Mouse (Mus musculus) hindbrain, postnatal 0 days (tissue): ENCODE results near the gene Map4k5. TPM values are rescaled to one million over a fixed set of nuclear protein-coding genes. Genes with fewer than 3 reads are reported as not detected.

Source experiments
- ATAC-seq: fragments of 200-750 bp; cut with Nextera tagmentation; 2 replicates; pipeline ENCODE4 v1.8.0; 2017; ENCODE audit warnings: mild to moderate bottlenecking, moderate TSS enrichment, moderate library complexity
- DNase-seq: peaks from one replicate; pipeline ENCODE4 v3.0.0-alpha.2; 2015; ENCODE audit warnings: low spot score
- H3K27ac ChIP-seq: fragments of 300-500 bp; sonication (generic); 2 replicates; pipeline ENCODE4 v1.5.1; 2014; ENCODE audit warnings: mild to moderate bottlenecking
- H3K27me3 ChIP-seq: fragments of 300-500 bp; sonication (generic); 2 replicates; pipeline ENCODE4 v1.6.1; 2014; ENCODE audit warnings: low read length, mixed read lengths; ENCODE audit not compliant: insufficient read depth
- H3K36me3 ChIP-seq: fragments of 300-500 bp; sonication (generic); 2 replicates; pipeline ENCODE4 v1.6.1; 2014; ENCODE audit warnings: low read length, mixed read lengths; ENCODE audit not compliant: insufficient read depth
- H3K4me1 ChIP-seq: fragments of 300-500 bp; sonication (generic); 2 replicates; pipeline ENCODE4 v1.6.1; 2014; ENCODE audit warnings: antibody characterized with exemption, low read length, mixed read lengths; ENCODE audit not compliant: insufficient read depth
- H3K4me2 ChIP-seq: fragments of 300-500 bp; sonication (generic); 2 replicates; pipeline ENCODE4 v1.6.1; 2014; ENCODE audit warnings: low read depth, mild to moderate bottlenecking, low read length, moderate library complexity, mixed read lengths
- H3K4me3 ChIP-seq: fragments of 300-500 bp; sonication (generic); 2 replicates; pipeline ENCODE4 v1.5.1; 2014; ENCODE audit warnings: low read length
- H3K9ac ChIP-seq: fragments of 300-500 bp; sonication (generic); replicated peaks from 2 replicates; pipeline ENCODE4 v1.6.1; 2014; ENCODE audit warnings: mild to moderate bottlenecking, low read length, moderate library complexity, mixed read lengths
- H3K9me3 ChIP-seq: fragments of 300-500 bp; sonication (generic); 2 replicates; pipeline ENCODE4 v1.6.1; 2016; ENCODE audit warnings: low read length, mixed read lengths
- CTCF ChIP-seq: IDR thresholded peaks from 2 replicates; pipeline ENCODE4 v1.5.1; 2016; ENCODE audit warnings: antibody characterized with exemption, control low read depth, low read depth
- WGBS: fragments of 180-500 bp; shearing (Covaris S2); extraction: QIAGEN DNeasy Blood & Tissue Kit; methylation state at CpG from one replicate; pipeline ENCODE4 v1.1.7; 2014; 5-methylcytosine and 5-hydroxymethylcytosine counted together
- polyA plus RNA-seq: library from polyadenylated mRNA; unstranded; fragments of >200 nt; fragmentation: Nextera tagmentation; extraction: Ambion mirVana; gene quantifications from 2 replicates; pipeline ENCODE4 v1.2.1, GENCODE M21; 2015
- total RNA-seq: library from RNA; depleted of rRNA; stranded (reverse); fragments of >200 nt; gene quantifications from 2 replicates; pipeline ENCODE4 v1.2.3, GENCODE M21; 2014

Gene Map4k5
- total and polyA plus RNA-seq, 2 experiments from 2014 or later: 17.1 to 32.3 TPM

GRCm38 (mm10) chr12:69858847-69859246, 34.2 kb downstream of the Map4k5 start:
- Histone ChIP-seq H3K4me3 (no peak overlapping the region), H3K9ac (no peak overlapping the region), H3K4me2 (no peak overlapping the region), H3K36me3 (no peaks in the 10 kb centered on the region; the same call in 1 of the 2 replicates), H3K4me1 (no peaks in the 10 kb centered on the region), H3K27ac (no peak overlapping the region), H3K9me3 (no peaks in the 10 kb centered on the region), H3K27me3 (no peaks in the 10 kb centered on the region)
- DNase-seq (no peak), ATAC-seq (no peak)
- no peak for TF ChIP-seq CTCF
- 87% methylated on average over 4 of the region's 4 CpGs for WGBS

- TF ChIP-seq CTCF: no peak
- Histone ChIP-seq H3K27ac (no peak overlapping the region), H3K27me3 (no peaks in the 10 kb centered on the region), H3K36me3 (no peaks in the 10 kb centered on the region; the same call in 1 of the 2 replicates), H3K4me3 (no peak overlapping the region), H3K9me3 (no peaks in the 10 kb centered on the region), H3K4me2 (no peak overlapping the region), H3K4me1 (no peaks in the 10 kb centered on the region), H3K9ac (no peak overlapping the region)
- no peak for ATAC-seq
- no peak for DNase-seq
- 100% methylated on average over 2 of the region's 2 CpGs for WGBS
These were observed 35.4 kb downstream of the Map4k5 start for GRCm38 (mm10) chr12:69857597-69857996.

GRCm38 (mm10) chr12:69856398-69856797, 36.6 kb downstream of the Map4k5 start:
- no peaks in the 10 kb centered on the region for H3K27me3 ChIP-seq
- H3K9ac ChIP-seq: no peak overlapping the region
- H3K4me3 ChIP-seq: no peak overlapping the region
- no peak for TF ChIP-seq CTCF
- ATAC-seq: no peak
- H3K9me3 ChIP-seq: no peaks in the 10 kb centered on the region
- DNase-seq: no peak
- H3K4me1 ChIP-seq: no peaks in the 10 kb centered on the region
- peaks cover 3% of the 10 kb centered on the region; the same call in 1 of the 2 replicates for H3K36me3 ChIP-seq
- 95% methylated on average over 10 of the region's 10 CpGs for WGBS
- H3K27ac ChIP-seq: no peak overlapping the region
- no peak overlapping the region for H3K4me2 ChIP-seq

- Histone ChIP-seq H3K27me3 (no peaks in the 10 kb centered on the region), H3K36me3 (peaks cover 4% of the 10 kb centered on the region; the same call in 1 of the 2 replicates), H3K4me2 (no peak overlapping the region), H3K9me3 (no peaks in the 10 kb centered on the region), H3K4me3 (no peak overlapping the region), H3K4me1 (no peaks in the 10 kb centered on the region), H3K9ac (no peak overlapping the region), H3K27ac (no peak overlapping the region)
- WGBS: 96% methylated on average over 12 of the region's 12 CpGs
- no peak for ATAC-seq
- DNase-seq: no peak
- no peak for TF ChIP-seq CTCF
These were observed 37.2 kb downstream of the Map4k5 start for GRCm38 (mm10) chr12:69855641-69856300.

GRCm38 (mm10) chr12:69853942-69854341, 39.1 kb downstream of the Map4k5 start:
- peaks cover 9% of the 10 kb centered on the region for H3K36me3 ChIP-seq

GRCm38 (mm10) chr12:69853387-69853786, 39.6 kb downstream of the Map4k5 start:
- Histone ChIP-seq H3K4me1 (no peaks in the 10 kb centered on the region), H3K27ac (no peak overlapping the region), H3K4me2 (no peak overlapping the region), H3K9me3 (no peaks in the 10 kb centered on the region), H3K4me3 (no peak overlapping the region), H3K27me3 (no peaks in the 10 kb centered on the region), H3K36me3 (peaks cover 13% of the 10 kb centered on the region), H3K9ac (no peak overlapping the region)
- no peak for ATAC-seq
- WGBS: 85% methylated on average over 11 of the region's 11 CpGs
- no peak for TF ChIP-seq CTCF
- DNase-seq: no peak

More at GRCm38 (mm10) chr12:69853942-69854341, 39.1 kb downstream of the Map4k5 start:
- ATAC-seq (no peak), DNase-seq (no peak)
- H3K27me3 ChIP-seq: no peaks in the 10 kb centered on the region
- no peaks in the 10 kb centered on the region for H3K9me3 ChIP-seq
- H3K9ac ChIP-seq: no peak overlapping the region
- no peak overlapping the region for H3K4me3 ChIP-seq
- TF ChIP-seq CTCF: no peak
- 93% methylated on average over 2 of the region's 2 CpGs for WGBS
- no peaks in the 10 kb centered on the region for H3K4me1 ChIP-seq
- H3K27ac ChIP-seq: no peak overlapping the region
- no peak overlapping the region for H3K4me2 ChIP-seq

- Histone ChIP-seq H3K9me3 (no peaks in the 10 kb centered on the region), H3K36me3 (peaks cover 17% of the 10 kb centered on the region), H3K4me1 (no peaks in the 10 kb centered on the region), H3K9ac (no peak overlapping the region), H3K4me3 (no peak overlapping the region), H3K27me3 (no peaks in the 10 kb centered on the region), H3K27ac (no peak overlapping the region), H3K4me2 (no peak overlapping the region)
- TF ChIP-seq CTCF: no peak
- no peak for ATAC-seq
- 82% methylated on average over 9 of the region's 9 CpGs for WGBS
- DNase-seq: no peak
These were observed 40.7 kb downstream of the Map4k5 start for GRCm38 (mm10) chr12:69852288-69852687.
